Mouse (Mus musculus) kidney, postnatal 10 days (tissue): ENCODE measurements around the gene Prdx1.
A peak's percentile ranks its signal among the peaks of the same experiment; 100 is the strongest.
"Not testable (repeated sequence)": the region's sequence is repeated elsewhere in the genome, so short reads cannot be mapped to it uniquely, and the experiment has no call there.

Experiments
- DNase-seq: peaks from one replicate; pipeline ENCODE4 v3.0.0; 2021; ENCODE audit warnings: mixed read lengths

Prdx1 gene

DNA sequence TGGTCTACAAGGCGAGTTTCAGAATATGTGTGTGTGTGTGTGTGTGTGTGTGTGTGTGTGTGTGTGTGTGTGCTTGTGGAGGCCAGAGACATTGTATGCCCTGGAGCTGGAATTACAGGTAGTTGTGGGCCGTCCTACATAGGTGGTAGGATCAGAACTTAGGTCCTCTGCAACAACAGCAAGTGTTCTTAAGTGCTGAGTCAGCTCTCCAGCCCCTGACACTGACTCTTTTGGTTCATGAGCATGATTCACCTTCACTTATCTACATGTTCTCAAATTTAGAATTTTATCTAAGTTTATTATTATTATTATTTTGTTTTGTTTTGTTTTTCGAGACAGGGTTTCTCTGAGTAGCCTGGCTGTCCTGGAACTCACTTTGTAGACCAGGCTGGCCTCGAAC, 4.8 kb upstream of the Prdx1 start:
- not testable (repeated sequence) for DNase-seq

DNA sequence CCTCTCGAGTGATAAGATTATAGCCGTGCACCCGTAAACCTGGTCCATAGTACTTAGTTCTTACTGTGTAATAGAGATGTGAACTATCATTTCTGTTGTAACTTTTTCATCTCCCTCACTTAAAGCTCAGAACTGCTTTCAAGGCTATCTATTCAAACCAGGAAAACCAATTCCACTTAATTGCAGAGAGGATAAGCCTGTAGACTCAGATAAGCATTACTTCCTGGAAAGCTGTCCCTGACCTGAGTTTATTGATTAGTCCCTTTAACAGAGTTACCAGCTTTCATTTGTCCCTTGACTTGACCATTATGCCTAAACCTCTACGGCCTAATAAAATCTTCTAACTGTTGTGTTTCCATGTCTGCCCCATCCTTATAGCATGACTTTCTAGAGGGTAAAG, 1.4 kb upstream of the Prdx1 start:
- DNase-seq = no peak

GRCm38 (mm10) chr4:116684665-116685064, 679 bp upstream of the Prdx1 start:
- DNase-seq = no peak

DNA sequence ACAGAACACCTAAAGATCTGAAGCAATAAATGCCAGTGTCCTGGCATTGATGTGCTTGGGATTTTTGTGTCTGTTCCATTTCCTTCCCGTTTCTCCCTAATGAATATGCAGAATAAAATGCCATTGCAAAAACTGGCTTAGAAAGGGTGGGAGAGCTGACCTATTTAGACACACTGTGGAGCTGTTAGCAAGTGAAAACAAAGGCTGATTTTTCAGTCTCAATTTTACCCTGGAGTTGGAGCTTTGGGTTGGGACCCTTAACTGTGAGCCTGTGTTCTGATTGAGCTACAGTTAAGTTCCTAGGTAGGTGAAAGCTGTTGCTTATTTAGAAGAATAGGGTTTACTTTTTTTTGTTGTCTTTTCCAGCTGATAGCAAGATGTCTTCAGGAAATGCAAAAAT, 1.7 kb downstream of the Prdx1 start:
- no peak for DNase-seq

- DNase-seq = peak; percentile 38
Measured at GRCm38 (mm10) chr4:116689309-116689876, 4.0 kb downstream of the Prdx1 start.

DNA sequence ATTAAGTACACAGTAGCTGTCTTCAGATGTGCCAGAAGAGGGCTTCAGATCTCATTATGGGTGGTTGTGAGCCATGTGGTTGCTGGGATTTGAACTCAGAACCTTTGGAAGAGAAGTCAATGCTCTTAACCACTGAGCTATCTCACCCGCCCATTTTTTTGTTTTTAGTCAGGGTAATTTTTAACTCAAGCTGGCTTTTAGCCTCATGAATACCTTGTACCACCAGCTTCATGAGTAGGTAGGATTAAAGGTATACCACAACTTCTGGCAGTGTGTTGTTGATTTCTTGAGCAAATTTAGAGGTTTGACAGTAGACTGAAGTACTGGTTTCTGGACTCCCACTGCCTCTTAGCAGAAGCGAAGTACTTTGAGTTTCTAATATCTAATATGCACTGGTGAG, 6.8 kb downstream of the Prdx1 start:
- no peak for DNase-seq

DNA sequence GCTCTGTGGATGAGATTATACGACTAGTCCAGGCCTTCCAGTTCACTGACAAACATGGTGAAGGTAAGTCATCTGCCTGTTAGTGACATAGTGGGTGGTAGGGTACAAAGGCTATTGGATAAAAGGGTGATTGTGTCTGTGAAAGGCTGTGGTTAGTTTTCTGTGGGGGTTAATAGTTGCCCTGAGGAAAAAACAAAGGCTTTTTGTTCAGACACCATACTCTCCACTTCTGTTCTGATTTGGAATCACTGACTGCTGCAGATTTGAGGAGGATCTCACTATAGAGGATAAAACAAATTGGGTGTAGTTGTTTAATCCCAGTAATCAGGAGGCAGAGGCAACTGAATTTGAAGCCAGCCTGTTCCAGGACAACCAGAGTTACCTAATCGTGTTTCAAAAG, 8.4 kb downstream of the Prdx1 start:
- DNase-seq = no peak

GRCm38 (mm10) chr4:116698693-116699342, 13.5 kb downstream of the Prdx1 start:
- peak; percentile 32 for DNase-seq

DNA sequence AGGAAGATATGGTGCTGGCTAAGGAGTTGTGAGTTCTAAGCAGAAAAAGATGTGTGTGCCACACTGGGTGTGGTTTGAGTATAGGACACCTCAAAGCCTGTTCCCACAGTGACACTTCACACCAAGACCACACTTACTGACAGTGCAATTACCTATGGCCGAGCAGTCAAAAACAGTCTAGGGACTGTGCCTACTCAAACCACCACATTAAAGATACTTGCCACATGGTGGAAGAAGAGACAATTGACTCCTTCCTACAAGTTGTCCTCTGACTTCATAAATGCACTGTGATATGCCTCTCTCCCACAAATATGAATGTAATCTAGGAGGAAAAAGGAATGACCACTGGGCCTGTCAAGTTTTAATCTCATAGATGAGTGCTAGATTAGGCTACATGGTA, 15.6 kb downstream of the Prdx1 start:
- DNase-seq = no peak

- DNase-seq = peak; percentile 87
Measured at GRCm38 (mm10) chr4:116703804-116704203, 18.5 kb downstream of the Prdx1 start.

DNA sequence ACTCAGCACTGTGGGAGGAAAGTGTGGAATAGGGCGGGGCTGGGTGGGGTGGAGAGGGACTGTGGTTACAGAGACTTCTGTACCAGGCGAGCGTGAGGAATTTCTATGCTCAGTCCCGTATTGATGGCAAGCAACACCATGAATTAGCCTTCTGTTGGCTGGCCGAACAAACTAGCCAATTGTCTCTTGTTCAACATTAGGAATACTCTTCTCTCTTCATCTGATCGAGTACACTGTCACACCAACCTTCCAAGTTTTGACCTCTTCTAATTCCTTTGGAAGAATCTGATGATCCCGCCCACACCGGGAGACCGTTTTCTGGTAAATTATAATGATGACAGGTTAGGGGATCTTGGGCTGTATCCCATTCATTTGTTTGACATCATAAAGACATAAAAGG, 22.3 kb downstream of the Prdx1 start:
- no peak for DNase-seq

DNA sequence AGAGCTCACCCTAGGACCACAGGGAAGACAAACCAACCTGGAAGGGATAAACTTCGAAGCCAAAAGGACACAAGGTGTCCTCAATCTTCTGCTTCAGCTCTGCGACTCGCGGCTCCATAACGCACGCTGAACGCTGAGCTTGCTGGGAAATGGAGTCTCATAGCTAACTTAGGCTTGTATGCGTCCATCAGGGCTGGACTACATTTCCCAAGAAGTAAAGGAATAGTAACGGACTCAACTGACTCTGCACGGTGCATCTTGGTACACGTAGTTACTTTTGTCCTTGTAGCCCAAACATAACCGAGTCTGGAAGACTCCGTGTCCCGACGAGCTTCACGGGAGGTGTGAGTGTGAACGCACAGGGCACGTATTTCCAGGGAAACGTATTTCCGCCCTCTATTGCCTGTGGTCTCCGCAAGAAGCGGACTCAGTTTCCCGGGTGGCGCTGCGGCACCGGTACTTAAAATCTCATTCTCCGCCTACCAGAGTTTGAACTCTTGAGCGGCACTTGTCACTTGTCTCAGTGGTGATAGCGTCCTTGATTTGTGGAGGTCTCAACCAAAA, 22.9 kb downstream of the Prdx1 start, which contains the start of the genes Mmachc and Ccdc163:
TSS of gene Mmachc (minus strand) at position 206 of the 564 bp plus-strand sequence.
TSS of gene Ccdc163 (plus strand) at position 309 of the 564 bp plus-strand sequence.
- DNase-seq = peak; percentile 92

GRCm38 (mm10) chr4:116708791-116709390, 23.5 kb downstream of the Prdx1 start:
- DNase-seq = no peak

GRCm38 (mm10) chr4:116710154-116710553, 24.8 kb downstream of the Prdx1 start:
- DNase-seq = no peak

- DNase-seq = no peak
Measured at GRCm38 (mm10) chr4:116712536-116712935, 27.2 kb downstream of the Prdx1 start.

GRCm38 (mm10) chr4:116719396-116719795, 34.1 kb downstream of the Prdx1 start:
- DNase-seq = peak; percentile 81

GRCm38 (mm10) chr4:116720343-116721097, 35.2 kb downstream of the Prdx1 start, which contains the start of gene Tesk2:
Gene Tesk2 (plus strand): TSS chr4:116720948.
- peak; percentile 95 for DNase-seq

DNA sequence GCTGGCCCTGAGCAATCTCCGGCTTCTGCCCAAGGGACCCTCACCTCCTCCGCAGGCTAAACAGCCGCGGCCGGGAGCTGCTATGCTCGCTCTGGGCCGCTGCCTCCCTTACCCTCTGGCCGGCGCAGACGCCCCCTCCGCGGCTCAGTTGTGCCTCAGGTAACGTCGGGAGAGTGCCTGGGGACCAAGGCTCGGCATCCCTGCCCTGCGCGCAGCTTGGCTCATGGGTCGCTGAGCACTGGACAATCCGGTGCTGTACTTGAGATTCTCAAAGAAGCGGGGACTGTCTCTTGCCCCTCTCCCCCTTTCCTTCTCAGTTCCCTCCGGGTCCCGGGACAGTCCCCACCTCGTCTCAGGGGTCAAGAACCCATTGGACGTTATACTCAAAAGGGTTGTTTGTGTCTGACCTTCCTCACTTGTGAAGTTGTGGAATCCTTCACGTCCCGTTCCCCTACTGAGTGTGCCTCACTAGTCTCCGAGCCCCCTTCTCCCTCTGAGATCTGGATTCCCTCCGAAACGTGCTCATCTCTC, 35.8 kb downstream of the Prdx1 start:
- DNase-seq = no peak

DNA sequence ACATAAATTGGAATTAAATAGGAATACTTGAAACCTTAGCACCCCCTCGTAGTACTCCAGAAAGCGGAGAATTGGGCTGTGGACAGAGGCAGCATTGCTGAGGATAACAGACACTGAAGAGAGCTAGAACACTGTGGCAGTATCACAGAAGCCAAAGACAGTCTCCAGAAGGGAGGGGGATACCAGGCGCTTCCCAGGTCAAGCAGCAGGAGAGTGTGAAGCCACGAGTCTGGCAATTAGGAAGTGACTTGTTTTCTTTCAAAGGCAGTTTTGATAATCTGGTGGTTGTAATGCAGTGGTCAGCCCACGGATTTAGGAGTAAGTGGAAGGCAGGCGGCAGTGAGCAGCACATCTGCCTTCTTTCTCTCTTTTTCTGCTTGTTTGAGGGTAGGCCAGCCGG, 36.9 kb downstream of the Prdx1 start:
- DNase-seq = no peak

DNA sequence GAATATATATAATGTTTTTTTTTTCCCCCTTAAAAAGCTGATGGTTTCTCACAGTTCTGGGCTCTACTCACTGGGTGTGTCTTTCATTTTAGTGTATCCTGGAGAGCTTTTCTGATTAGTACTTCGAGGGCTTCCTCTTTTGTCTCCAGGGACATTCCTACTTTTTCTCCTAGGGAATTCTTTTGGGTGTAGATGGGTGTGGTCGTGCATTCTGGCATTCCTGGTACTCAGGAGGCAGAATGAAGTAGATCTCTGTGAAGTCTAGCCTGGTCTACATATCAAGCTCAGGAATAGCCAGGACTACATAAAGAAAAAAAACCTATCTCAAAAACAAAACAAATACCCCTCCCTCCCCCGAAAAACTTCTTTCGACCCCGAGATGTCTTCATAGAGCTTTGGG, 40.1 kb downstream of the Prdx1 start:
- DNase-seq = no peak

DNA sequence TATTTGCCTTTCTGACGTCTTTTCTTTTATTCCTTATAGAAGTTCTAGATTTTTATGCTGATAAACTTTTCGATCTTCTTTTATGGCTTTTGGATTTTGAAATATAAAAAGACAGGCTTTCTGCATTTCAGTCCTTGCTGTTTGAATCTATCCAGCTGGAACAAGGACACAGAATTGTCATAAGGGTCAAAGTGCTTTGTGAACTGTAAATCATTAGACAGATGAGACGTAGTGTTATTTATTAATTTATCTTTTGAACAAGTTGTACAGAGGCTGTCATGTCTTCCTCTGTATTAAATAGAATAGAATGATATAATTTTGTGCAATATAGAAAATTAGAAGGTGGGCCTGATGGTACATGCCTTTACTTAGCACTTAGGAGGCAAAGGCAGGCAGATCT, 42.1 kb downstream of the Prdx1 start:
- DNase-seq = no peak

GRCm38 (mm10) chr4:116729532-116729931, 44.2 kb downstream of the Prdx1 start:
- no peak for DNase-seq

GRCm38 (mm10) chr4:116731077-116731476, 45.7 kb downstream of the Prdx1 start:
- DNase-seq = no peak
